Mouse (Mus musculus) midbrain, embryonic 10.5 days (tissue): ENCODE measurements around the gene 5330417C22Rik. TPM values are rescaled to one million over a fixed set of nuclear protein-coding genes. Genes with fewer than 3 reads are reported as not detected.

Experiments
- DNase-seq: peaks from one replicate; pipeline ENCODE4 v3.0.0-alpha.2; 2017; ENCODE audit warnings: low spot score
- H3K27ac ChIP-seq: fragments of 300-500 bp; sonication (generic); replicated peaks from 2 replicates; pipeline ENCODE4 v1.5.1; 2016; ENCODE audit warnings: mild to moderate bottlenecking
- H3K27me3 ChIP-seq: fragments of 300-500 bp; sonication (generic); 2 replicates; pipeline ENCODE4 v1.6.1; 2016; ENCODE audit warnings: low read depth, mild to moderate bottlenecking; ENCODE audit not compliant: poor library complexity, severe bottlenecking
- H3K36me3 ChIP-seq: fragments of 300-500 bp; sonication (generic); 2 replicates; pipeline ENCODE4 v1.6.1; 2016; ENCODE audit warnings: mild to moderate bottlenecking, moderate library complexity
- H3K4me1 ChIP-seq: fragments of 300-500 bp; sonication (generic); 2 replicates; pipeline ENCODE4 v1.6.1; 2016
- H3K4me3 ChIP-seq: fragments of 300-500 bp; sonication (generic); 2 replicates; pipeline ENCODE4 v1.5.1; 2016; ENCODE audit warnings: mild to moderate bottlenecking, moderate library complexity
- H3K9me3 ChIP-seq: fragments of 300-500 bp; sonication (generic); replicated peaks from 2 replicates; pipeline ENCODE4 v1.6.1; 2016; ENCODE audit warnings: mild to moderate bottlenecking
- WGBS: fragments of 180-500 bp; shearing (Covaris S2); methylation state at CpG from one replicate; pipeline ENCODE4 v1.1.7; 2016; 5-methylcytosine and 5-hydroxymethylcytosine counted together
- polyA plus RNA-seq: library from polyadenylated mRNA; unstranded; fragments of >200 nt; fragmentation: Nextera tagmentation; extraction: Ambion mirVana; gene quantifications from 2 replicates; pipeline ENCODE4 v1.2.1, GENCODE M21; 2016

The 5330417C22Rik gene
- polyA plus RNA-seq, 1 experiment from 2014 or later, result 2.6 TPM

DNA sequence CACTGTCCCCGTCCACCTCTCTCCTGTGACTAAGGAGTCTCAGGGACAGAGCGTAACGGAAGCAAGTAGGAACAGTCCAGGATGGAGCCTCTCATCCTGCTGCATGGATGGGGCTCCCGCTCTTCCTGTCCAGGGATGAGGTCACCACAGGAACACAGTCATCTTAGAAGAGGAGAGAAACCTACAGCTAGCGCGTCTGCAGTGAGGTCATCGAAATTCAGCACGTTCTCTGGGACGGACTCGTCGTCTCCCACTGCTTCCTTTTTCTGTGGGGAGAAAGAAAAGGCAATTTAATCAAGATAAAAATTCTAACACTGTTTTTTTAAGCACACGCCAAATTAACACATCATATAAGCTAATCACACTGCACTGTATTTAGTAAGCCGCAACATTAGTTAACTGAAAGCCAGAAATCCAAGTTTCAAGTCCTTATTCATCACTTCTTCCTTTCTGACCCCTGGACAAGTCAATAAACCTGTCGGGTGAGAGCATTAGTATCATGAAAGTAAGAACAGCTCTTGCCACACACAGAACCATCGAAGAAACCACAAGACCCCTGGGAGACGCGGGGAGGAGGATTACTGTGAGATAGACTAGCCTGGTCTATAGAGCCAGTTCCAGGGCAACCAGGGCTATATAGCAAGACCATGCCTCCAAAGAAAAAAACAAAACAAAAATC lies 100.5 kb downstream of the 5330417C22Rik start:
- DNase-seq, result no peak
- Histone ChIP-seq H3K4me3 (peak overlapping the region; percentile 0; the same call in 1 of the 2 replicates), H3K27me3 (no peaks in the 10 kb centered on the region), H3K27ac (peak overlapping the region; percentile 95), H3K36me3 (peaks cover 71% of the 10 kb centered on the region), H3K9me3 (no peaks in the 10 kb centered on the region), H3K4me1 (peaks cover 66% of the 10 kb centered on the region)
- 85% methylated on average over 17 of the region's 17 CpGs for WGBS

DNA sequence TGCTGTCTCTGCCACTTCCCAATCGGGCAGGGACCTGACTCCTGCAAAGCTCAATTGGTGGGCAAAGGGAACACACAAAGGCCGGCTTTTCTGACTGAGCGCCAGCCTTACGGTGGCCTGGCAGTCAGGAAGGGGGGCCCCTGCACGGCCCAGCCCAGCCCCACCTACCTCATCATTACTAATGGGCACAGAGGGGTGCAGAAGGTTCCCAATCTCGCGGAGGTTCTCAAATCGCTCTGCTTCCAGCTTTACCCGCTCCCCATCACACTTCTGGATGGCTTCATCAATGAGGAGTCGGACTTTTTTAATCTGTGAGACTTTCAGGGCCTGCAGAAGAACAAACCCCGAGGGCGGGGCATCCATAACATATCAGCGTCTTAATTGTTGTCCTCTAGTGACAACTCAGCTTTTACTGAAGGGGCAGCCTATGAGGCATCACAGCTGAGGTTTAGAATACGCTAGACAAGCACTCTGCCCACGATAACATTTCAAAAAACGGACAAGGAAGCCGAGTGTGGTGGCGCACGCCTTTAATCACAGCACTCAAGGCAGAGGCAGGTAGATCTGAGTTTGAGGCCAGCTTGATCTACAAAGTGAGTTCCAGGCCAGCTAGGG lies 102.3 kb downstream of the 5330417C22Rik start:
- 17% methylated on average over 19 of the region's 19 CpGs for WGBS
- peak overlapping the region; percentile 41 for H3K4me3 ChIP-seq

DNA sequence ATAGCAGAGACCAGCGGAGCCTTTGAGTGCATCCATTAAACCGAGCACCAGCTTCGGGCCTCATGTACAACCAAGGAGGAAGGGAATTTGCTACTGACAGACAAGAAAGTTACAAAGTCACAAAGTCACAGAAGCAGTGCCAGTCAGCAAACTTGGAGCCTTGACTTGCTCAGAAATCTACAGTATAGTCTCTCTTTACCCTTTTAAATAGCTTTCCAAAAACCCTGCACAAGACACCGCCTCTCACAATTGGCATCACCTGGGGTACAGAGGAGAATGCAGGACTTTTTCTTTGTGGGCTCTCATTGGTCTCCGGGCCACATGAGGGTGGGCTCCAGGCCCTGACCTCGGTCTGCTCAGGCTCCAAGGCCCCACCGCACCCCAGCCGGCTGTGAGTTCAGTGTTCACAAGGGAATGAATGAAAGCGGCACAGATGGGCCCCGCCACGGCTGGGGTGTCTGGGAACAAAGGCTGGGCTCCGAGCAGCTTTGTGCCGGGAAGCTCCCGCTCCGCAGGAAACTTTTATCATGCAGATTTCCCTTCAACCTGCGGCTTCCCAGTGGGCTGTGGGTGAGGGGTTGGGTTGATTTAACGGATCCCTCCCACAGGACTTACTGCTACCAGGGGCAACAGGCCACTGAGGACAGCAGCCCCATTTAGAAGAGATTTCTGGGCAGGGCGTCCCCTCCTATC lies 103.0 kb downstream of the 5330417C22Rik start:
- peak overlapping the region; percentile 41 for H3K4me3 ChIP-seq
- DNase-seq, result peak; percentile 97
- H3K27me3 ChIP-seq, result no peaks in the 10 kb centered on the region
- peak overlapping the region; percentile 95 for H3K27ac ChIP-seq
- H3K4me1 ChIP-seq, result peaks cover 71% of the 10 kb centered on the region
- WGBS, result 14% methylated on average over 18 of the region's 18 CpGs
- peaks cover 75% of the 10 kb centered on the region for H3K36me3 ChIP-seq
- no peaks in the 10 kb centered on the region for H3K9me3 ChIP-seq

More for the DNA sequence above, 102.3 kb downstream of the 5330417C22Rik start:
- peaks cover 75% of the 10 kb centered on the region for H3K36me3 ChIP-seq
- H3K27ac ChIP-seq, result peak overlapping the region; percentile 95
- peaks cover 67% of the 10 kb centered on the region for H3K4me1 ChIP-seq
- H3K9me3 ChIP-seq, result no peaks in the 10 kb centered on the region
- no peak for DNase-seq
- H3K27me3 ChIP-seq, result no peaks in the 10 kb centered on the region

DNA sequence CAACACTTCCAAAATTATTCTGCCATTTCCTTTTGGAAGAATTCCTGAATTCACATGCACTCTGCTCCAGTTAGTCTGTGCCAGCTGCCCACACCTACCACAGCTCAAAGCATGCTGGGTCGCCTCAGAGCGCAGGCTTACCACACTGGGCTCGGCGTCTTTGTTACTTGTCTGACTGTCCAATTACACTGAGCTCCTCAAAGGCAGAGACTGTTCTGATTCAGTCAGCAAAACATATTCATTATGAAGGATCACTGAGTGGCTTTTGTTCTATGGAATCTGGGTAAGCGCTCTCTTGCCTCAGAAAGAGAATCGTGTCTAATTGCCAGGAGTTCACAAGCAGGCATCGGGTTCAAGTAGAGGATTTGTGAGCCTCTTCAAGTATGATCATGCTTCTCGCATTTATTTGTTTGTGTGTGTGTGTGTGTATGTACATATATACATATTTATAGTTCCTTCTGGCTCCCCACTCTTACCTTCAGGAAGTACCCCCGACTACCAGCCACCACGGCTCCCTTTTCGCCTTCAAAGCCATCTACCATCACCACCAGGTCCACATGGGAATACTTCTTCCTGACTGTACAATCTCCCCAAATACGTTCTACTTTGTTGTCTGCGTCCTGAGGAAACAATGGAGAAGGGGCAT lies 103.7 kb downstream of the 5330417C22Rik start:
- Histone ChIP-seq H3K4me1 (peaks cover 71% of the 10 kb centered on the region), H3K27me3 (no peaks in the 10 kb centered on the region)

DNA sequence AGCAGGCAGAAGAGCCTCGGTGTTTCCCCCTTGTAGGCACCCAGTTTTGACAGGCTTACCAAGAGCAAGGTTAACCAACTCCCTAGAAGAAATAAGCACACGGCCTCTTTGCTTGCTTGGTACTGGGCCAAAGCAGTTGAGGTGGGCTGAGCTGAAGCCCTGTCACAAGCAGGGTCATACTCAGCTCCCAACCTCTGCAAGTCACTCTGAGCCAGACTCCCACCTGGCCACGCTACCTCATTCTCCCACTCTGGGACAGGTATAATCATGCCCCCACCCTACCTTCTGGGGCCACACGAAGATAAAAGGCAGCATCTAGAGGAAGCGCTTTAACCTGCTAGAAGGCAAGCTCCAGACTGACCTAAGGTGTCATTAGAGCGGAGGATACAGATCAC lies 110.7 kb downstream of the 5330417C22Rik start:
- WGBS, result 82% methylated on average over 6 of the region's 6 CpGs
- Histone ChIP-seq H3K4me3 (peak overlapping the region; percentile 28), H3K9me3 (no peaks in the 10 kb centered on the region), H3K36me3 (peaks cover 64% of the 10 kb centered on the region), H3K4me1 (peaks cover 55% of the 10 kb centered on the region), H3K27me3 (no peaks in the 10 kb centered on the region), H3K27ac (peak overlapping the region; percentile 84)
- no peak for DNase-seq

More for the DNA sequence above, 103.7 kb downstream of the 5330417C22Rik start:
- no peak for DNase-seq
- peak overlapping the region; percentile 95 for H3K27ac ChIP-seq
- H3K4me3 ChIP-seq, result peak overlapping the region; percentile 41
- WGBS, result 31% methylated on average over 13 of the region's 13 CpGs
- H3K36me3 ChIP-seq, result peaks cover 77% of the 10 kb centered on the region
- H3K9me3 ChIP-seq, result no peaks in the 10 kb centered on the region

DNA sequence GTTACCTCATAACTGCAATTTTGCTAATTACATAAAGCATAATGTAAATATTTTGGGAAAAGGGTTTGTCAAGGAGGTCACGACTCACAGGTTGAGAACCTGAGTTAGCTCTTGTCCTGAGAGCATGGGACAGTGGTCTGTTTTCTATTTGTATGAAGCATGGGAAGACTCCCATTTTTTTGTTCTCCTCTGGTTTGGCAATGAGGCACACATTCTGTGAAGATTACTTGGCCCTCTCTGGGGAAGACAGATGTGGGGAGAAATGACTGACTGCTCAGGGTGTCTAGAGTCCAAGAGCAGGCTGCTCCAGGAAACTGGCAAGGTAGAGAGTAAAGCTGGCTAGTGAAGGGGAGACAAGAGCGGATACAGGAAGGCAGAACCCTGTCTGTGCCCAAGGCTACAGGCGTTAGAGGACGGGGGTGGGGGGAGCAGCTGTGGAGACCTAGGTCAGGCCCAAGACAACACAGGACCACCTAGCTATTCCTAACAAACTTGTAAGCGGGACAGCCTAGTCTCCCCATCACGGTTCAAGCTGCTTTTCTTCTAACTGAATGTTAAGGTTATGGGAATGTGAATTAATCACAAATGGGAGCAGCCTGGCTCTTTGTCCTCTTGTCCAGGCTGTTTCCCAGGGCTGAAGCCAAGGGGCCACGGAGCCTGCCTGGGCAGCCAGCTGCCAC lies 111.3 kb downstream of the 5330417C22Rik start:
- Histone ChIP-seq H3K9me3 (no peaks in the 10 kb centered on the region), H3K4me1 (peaks cover 55% of the 10 kb centered on the region), H3K36me3 (peaks cover 58% of the 10 kb centered on the region), H3K27ac (peak overlapping the region; percentile 84), H3K27me3 (no peaks in the 10 kb centered on the region), H3K4me3 (no peak overlapping the region)
- DNase-seq, result no peak
- WGBS, result 56% methylated on average over 7 of the region's 7 CpGs

DNA sequence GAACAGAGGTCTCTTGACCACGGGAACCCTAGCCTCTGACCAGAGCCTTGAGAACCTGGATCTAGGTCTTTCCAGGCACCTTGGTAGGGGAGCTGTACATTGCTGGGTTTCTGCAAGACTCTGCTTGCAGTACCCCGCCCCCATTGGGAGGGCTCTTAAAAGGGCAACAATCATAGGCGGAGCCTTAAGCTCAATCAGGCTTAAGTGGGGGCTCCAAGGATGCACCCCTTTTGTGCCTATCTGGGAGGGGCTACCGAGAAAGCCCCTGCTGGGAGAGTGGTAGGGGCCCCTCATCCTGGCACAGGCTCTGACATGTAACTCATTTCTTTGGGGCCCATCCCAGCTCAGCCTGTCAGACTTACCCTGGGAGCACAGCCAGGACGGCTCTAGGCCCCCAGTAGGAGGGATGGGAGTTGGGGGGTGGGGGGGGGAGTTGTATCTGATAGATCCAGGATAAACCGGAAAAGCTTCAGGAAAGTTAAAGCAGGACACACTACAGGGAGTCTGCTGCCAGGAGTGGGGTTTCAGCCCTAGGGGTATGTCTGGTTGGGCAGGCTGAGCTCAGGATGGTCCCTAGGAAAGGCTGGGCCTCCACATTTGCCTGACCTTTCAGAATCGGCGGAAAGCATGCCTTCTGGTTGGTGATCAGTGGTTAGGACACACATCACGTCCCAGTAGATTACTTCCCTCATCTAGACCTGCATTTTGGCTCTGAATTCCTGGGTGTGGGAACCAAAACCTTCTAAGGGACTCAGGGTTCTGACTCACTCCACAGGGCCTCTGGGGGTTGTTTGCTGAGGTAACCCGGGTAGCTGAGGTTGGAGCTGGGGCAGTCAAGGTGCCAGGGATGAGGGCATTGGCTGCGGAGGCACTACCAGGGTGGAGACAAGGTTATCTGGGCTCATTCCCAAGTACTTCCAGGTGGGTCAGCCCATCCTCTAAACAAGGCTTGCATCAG lies 112.2 kb downstream of the 5330417C22Rik start:
- Histone ChIP-seq H3K4me3 (peak overlapping the region; percentile 41), H3K36me3 (peaks cover 49% of the 10 kb centered on the region), H3K27me3 (no peaks in the 10 kb centered on the region), H3K27ac (peak overlapping the region; percentile 84), H3K9me3 (no peaks in the 10 kb centered on the region), H3K4me1 (peaks cover 58% of the 10 kb centered on the region)
- peak; percentile 50 for DNase-seq
- 19% methylated on average over 11 of the region's 11 CpGs for WGBS

DNA sequence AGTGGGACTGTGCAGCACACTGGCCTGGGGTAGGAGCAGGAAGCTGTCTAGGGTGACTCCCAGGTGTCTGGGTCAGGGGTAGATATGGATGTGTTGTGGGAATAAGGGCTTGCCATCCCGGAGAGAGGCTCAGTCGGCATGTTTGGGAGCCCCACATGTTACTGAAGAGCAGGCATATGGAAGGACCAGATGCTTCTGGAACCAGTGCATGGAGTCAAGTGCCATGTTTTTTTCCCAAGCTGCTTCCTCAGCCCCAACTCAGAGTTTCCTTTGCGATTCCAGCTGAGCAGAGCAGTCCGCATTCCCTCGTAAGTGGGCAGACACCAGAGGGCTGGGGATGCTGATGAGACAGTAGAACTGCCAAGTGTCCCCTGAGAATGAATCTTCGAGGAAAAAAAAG lies 113.3 kb downstream of the 5330417C22Rik start:
- no peaks in the 10 kb centered on the region for H3K9me3 ChIP-seq
- H3K36me3 ChIP-seq, result peaks cover 38% of the 10 kb centered on the region
- H3K27me3 ChIP-seq, result peaks cover 6% of the 10 kb centered on the region
- H3K4me3 ChIP-seq, result no peak overlapping the region
- no peak for DNase-seq
- 55% methylated on average over 6 of the region's 6 CpGs for WGBS
- peak overlapping the region; percentile 84 for H3K27ac ChIP-seq
- H3K4me1 ChIP-seq, result peaks cover 60% of the 10 kb centered on the region

DNA sequence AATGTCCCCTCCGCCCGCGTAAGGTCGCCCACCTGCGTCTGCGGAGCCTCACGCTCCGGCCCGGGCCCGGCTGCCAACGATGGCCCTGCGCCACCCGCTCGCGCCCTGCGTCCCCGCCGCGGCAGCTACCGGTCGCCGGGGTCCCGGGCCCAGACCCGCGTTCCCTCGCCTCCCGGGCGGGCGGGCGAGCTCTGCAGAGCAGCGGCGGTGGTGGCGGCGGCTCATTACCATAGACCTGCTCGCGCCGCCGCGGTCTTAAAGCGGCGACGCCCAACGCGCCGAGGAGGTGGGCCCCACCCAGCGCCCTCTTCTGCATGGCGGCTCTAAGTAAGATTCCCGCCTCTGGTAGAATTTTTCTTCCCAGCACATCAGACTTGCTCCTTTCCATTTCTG lies 120.5 kb downstream of the 5330417C22Rik start:
- Histone ChIP-seq H3K4me3 (peak overlapping the region; percentile 97), H3K27ac (peak overlapping the region; percentile 100), H3K9me3 (peaks cover 26% of the 10 kb centered on the region), H3K36me3 (peaks cover 44% of the 10 kb centered on the region), H3K27me3 (peaks cover 24% of the 10 kb centered on the region), H3K4me1 (peaks cover 69% of the 10 kb centered on the region)
- WGBS, result 0% methylated on average over 48 of the region's 48 CpGs
- peak; percentile 88 for DNase-seq

DNA sequence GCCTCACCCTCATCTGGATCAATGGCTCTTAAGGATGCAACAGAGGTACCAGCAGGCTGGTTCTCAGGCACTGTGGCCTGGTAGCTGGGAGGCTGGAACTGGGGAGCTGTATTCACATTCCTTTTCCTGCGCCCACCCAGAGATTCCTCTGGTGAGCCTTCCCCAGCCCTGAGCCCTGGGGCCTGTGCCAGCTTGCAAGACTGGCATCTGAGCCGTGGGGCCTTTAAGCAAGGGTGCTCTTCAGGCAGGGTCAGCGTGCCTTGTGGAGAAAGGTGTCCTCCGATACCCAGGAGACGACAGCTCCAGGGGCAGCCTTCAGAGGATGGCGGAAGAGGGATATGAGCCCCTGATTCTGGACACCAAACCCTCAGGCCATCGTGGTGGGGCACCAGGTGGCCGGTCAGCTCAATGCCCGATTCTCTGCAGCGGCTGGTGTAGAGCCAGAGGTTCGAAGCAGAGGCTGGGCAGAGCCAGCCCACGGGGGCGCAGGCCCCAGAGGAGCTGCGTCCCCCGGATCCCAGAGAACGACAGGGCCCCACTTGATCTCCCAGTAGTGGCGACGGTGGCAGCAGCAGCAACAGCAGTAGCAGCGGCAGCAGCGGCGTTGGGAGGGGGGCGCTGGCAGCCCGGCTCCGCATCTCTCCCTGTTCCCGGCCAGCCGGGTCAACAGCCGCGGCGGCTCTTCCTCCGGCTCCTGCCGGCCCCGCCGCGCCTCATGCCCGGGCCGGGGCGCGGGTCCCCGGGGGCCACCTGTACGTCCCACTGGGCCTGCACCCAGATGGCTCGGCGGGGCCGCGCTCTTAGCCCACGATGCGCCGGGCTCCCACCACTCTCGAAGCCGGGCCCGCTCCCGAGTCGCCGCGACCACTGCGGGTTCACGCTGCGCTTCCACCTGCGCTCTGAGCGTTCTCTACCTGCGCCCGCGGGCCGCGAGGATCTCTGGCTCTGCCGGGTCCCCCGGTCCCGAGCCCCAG lies 121.2 kb downstream of the 5330417C22Rik start, which contains the start of gene Celsr2:
Gene Celsr2, minus strand, starts transcription at position 696 of the 974 bp plus-strand sequence.
- Histone ChIP-seq H3K36me3 (peaks cover 49% of the 10 kb centered on the region), H3K4me3 (peak within 1 kb of the TSS; percentile 97), H3K4me1 (peaks cover 76% of the 10 kb centered on the region), H3K9me3 (peaks cover 26% of the 10 kb centered on the region), H3K27me3 (peaks cover 24% of the 10 kb centered on the region), H3K27ac (peak within 1 kb of the TSS; percentile 100)
- DNase-seq, result peak; percentile 62
- WGBS, result 5% methylated on average over 67 of the region's 67 CpGs
